Mouse (Mus musculus) midbrain, embryonic 12.5 days (tissue): ENCODE results near the gene Csrp1. TPM values are rescaled to one million over a fixed set of nuclear protein-coding genes. Genes with fewer than 3 reads are reported as not detected.

Source experiments
- ATAC-seq: fragments of 200-750 bp; cut with Nextera tagmentation; 2 replicates; pipeline ENCODE4 v1.8.0; 2017; ENCODE audit warnings: low read depth, moderate TSS enrichment, moderate library complexity; ENCODE audit not compliant: low FRiP score
- H3K27ac ChIP-seq: fragments of 300-500 bp; sonication (generic); replicated peaks from 2 replicates; pipeline ENCODE4 v1.5.1; 2016; ENCODE audit warnings: mild to moderate bottlenecking
- H3K27me3 ChIP-seq: fragments of 300-500 bp; sonication (generic); 2 replicates; pipeline ENCODE4 v1.6.1; 2016; ENCODE audit warnings: mild to moderate bottlenecking
- H3K36me3 ChIP-seq: fragments of 300-500 bp; sonication (generic); 2 replicates; pipeline ENCODE4 v1.6.1; 2016
- H3K4me1 ChIP-seq: fragments of 300-500 bp; sonication (generic); 2 replicates; pipeline ENCODE4 v1.6.1; 2016
- H3K4me2 ChIP-seq: fragments of 300-500 bp; sonication (generic); replicated peaks from 2 replicates; pipeline ENCODE4 v1.6.1; 2016; ENCODE audit warnings: mild to moderate bottlenecking, moderate library complexity
- H3K4me3 ChIP-seq: fragments of 300-500 bp; sonication (generic); 2 replicates; pipeline ENCODE4 v1.5.1; 2016; ENCODE audit warnings: mild to moderate bottlenecking
- H3K9ac ChIP-seq: fragments of 300-500 bp; sonication (generic); replicated peaks from 2 replicates; pipeline ENCODE4 v1.6.1; 2016; ENCODE audit warnings: mild to moderate bottlenecking, moderate library complexity
- H3K9me3 ChIP-seq: fragments of 300-500 bp; sonication (generic); 2 replicates; pipeline ENCODE4 v1.6.1; 2016; ENCODE audit warnings: mild to moderate bottlenecking
- WGBS: fragments of 180-500 bp; shearing (Covaris S2); methylation state at CpG from one replicate; pipeline ENCODE4 v1.1.7; 2016; 5-methylcytosine and 5-hydroxymethylcytosine counted together
- polyA plus RNA-seq: library from polyadenylated mRNA; unstranded; fragments of >200 nt; fragmentation: Nextera tagmentation; extraction: Ambion mirVana; gene quantifications from 2 replicates; pipeline ENCODE4 v1.2.1, GENCODE M21; 2016

Gene Csrp1
- polyA plus RNA-seq, 1 experiment from 2014 or later = 41.0 TPM

GRCm38 (mm10) chr1:135765645-135766591 lies 46.1 kb downstream of the Csrp1 start, which contains the start of gene Phlda3:
TSS of gene Phlda3 (plus strand) at chr1:135766119.
- peak; percentile 88 for ATAC-seq
- Histone ChIP-seq H3K4me2 (peak within 1 kb of the TSS; percentile 96), H3K9me3 (no peaks in the 10 kb centered on the region), H3K4me3 (peak within 1 kb of the TSS; percentile 60), H3K36me3 (0 out of 2 replicates have a peak, but pooled peaks cover 2% of the 10 kb centered on the region), H3K27me3 (peaks cover 31% of the 10 kb centered on the region), H3K4me1 (peaks cover 24% of the 10 kb centered on the region), H3K9ac (peak within 1 kb of the TSS; percentile 76), H3K27ac (peak within 1 kb of the TSS; percentile 70)
- WGBS = 1% methylated on average over 81 of the region's 90 CpGs

GRCm38 (mm10) chr1:135766592-135767306 lies 46.9 kb downstream of the Csrp1 start:
- H3K4me3 ChIP-seq = peak overlapping the region; percentile 60
- peaks cover 31% of the 10 kb centered on the region for H3K27me3 ChIP-seq
- ATAC-seq = peak; percentile 21
- no peaks in the 10 kb centered on the region for H3K9me3 ChIP-seq
- peaks cover 24% of the 10 kb centered on the region for H3K4me1 ChIP-seq
- 0 out of 2 replicates have a peak, but pooled peaks cover 2% of the 10 kb centered on the region for H3K36me3 ChIP-seq
- H3K4me2 ChIP-seq = peak overlapping the region; percentile 96
- H3K9ac ChIP-seq = peak overlapping the region; percentile 76
- WGBS = 29% methylated on average over 30 of the region's 30 CpGs
- peak overlapping the region; percentile 70; the same call in 1 of the 2 replicates for H3K27ac ChIP-seq

- WGBS = 82% methylated on average over 4 of the region's 4 CpGs
Measured at GRCm38 (mm10) chr1:135767324-135767890, 47.5 kb downstream of the Csrp1 start.

GRCm38 (mm10) chr1:135768400-135768799 lies 48.5 kb downstream of the Csrp1 start:
- WGBS = 100% methylated on average over 2 of the region's 2 CpGs
- Histone ChIP-seq H3K9me3 (no peaks in the 10 kb centered on the region), H3K4me3 (no peak overlapping the region), H3K9ac (no peak overlapping the region), H3K4me2 (no peak overlapping the region), H3K27ac (no peak overlapping the region), H3K27me3 (peaks cover 31% of the 10 kb centered on the region), H3K36me3 (0 out of 2 replicates have a peak, but pooled peaks cover 2% of the 10 kb centered on the region), H3K4me1 (peaks cover 24% of the 10 kb centered on the region)
- ATAC-seq = no peak

More at GRCm38 (mm10) chr1:135767324-135767890, 47.5 kb downstream of the Csrp1 start:
- Histone ChIP-seq H3K4me2 (peak overlapping the region; percentile 96), H3K27me3 (peaks cover 31% of the 10 kb centered on the region), H3K9ac (no peak overlapping the region), H3K9me3 (no peaks in the 10 kb centered on the region), H3K4me1 (peaks cover 24% of the 10 kb centered on the region), H3K27ac (no peak overlapping the region), H3K4me3 (peak overlapping the region; percentile 60; the same call in 1 of the 2 replicates), H3K36me3 (0 out of 2 replicates have a peak, but pooled peaks cover 2% of the 10 kb centered on the region)
- no peak for ATAC-seq

GRCm38 (mm10) chr1:135770237-135770636 lies 50.4 kb downstream of the Csrp1 start:
- peaks cover 24% of the 10 kb centered on the region for H3K4me1 ChIP-seq
- WGBS = 65% methylated on average over 7 of the region's 7 CpGs
- ATAC-seq = no peak
- no peak overlapping the region for H3K9ac ChIP-seq
- H3K4me2 ChIP-seq = no peak overlapping the region
- peaks cover 22% of the 10 kb centered on the region for H3K27me3 ChIP-seq
- 0 out of 2 replicates have a peak, but pooled peaks cover 2% of the 10 kb centered on the region for H3K36me3 ChIP-seq
- no peaks in the 10 kb centered on the region for H3K9me3 ChIP-seq
- H3K27ac ChIP-seq = no peak overlapping the region
- no peak overlapping the region for H3K4me3 ChIP-seq

GRCm38 (mm10) chr1:135770896-135771572 lies 51.2 kb downstream of the Csrp1 start:
- Histone ChIP-seq H3K27me3 (peaks cover 15% of the 10 kb centered on the region), H3K4me3 (no peak overlapping the region), H3K9me3 (no peaks in the 10 kb centered on the region), H3K36me3 (0 out of 2 replicates have a peak, but pooled peaks cover 2% of the 10 kb centered on the region), H3K4me1 (peaks cover 17% of the 10 kb centered on the region), H3K4me2 (no peak overlapping the region), H3K27ac (no peak overlapping the region), H3K9ac (no peak overlapping the region)
- no peak for ATAC-seq
- 73% methylated on average over 12 of the region's 12 CpGs for WGBS

- H3K4me3 ChIP-seq = no peak overlapping the region
- H3K36me3 ChIP-seq = 0 out of 2 replicates have a peak, but pooled peaks cover 2% of the 10 kb centered on the region
- no peak overlapping the region for H3K9ac ChIP-seq
- no peak overlapping the region for H3K4me2 ChIP-seq
- H3K27ac ChIP-seq = no peak overlapping the region
- no peaks in the 10 kb centered on the region for H3K9me3 ChIP-seq
- H3K4me1 ChIP-seq = peaks cover 13% of the 10 kb centered on the region
- H3K27me3 ChIP-seq = peaks cover 15% of the 10 kb centered on the region
- WGBS = 76% methylated on average over 8 of the region's 8 CpGs
- no peak for ATAC-seq
Measured at GRCm38 (mm10) chr1:135771573-135771970, 51.7 kb downstream of the Csrp1 start.

- Histone ChIP-seq H3K27ac (no peak overlapping the region), H3K4me2 (no peak overlapping the region), H3K9ac (no peak overlapping the region), H3K9me3 (no peaks in the 10 kb centered on the region), H3K27me3 (peaks cover 15% of the 10 kb centered on the region), H3K36me3 (no peaks in the 10 kb centered on the region), H3K4me1 (peaks cover 12% of the 10 kb centered on the region), H3K4me3 (no peak overlapping the region)
- no peak for ATAC-seq
Measured at GRCm38 (mm10) chr1:135776596-135776995, 56.7 kb downstream of the Csrp1 start.

- 100% methylated on average over 1 of the region's 1 CpGs for WGBS
- no peaks in the 10 kb centered on the region for H3K9me3 ChIP-seq
- ATAC-seq = no peak
- no peak overlapping the region for H3K4me2 ChIP-seq
- H3K4me3 ChIP-seq = no peak overlapping the region
- no peak overlapping the region for H3K27ac ChIP-seq
- H3K36me3 ChIP-seq = no peaks in the 10 kb centered on the region
- peaks cover 15% of the 10 kb centered on the region for H3K27me3 ChIP-seq
- no peak overlapping the region for H3K9ac ChIP-seq
- peaks cover 12% of the 10 kb centered on the region for H3K4me1 ChIP-seq
Measured at GRCm38 (mm10) chr1:135777046-135777445, 57.2 kb downstream of the Csrp1 start.

- H3K9ac ChIP-seq = 0 out of 2 replicates have a peak within 1 kb of the TSS, but pooled peaks have one; percentile 24
- H3K4me2 ChIP-seq = no peak within 1 kb of the TSS
Measured at GRCm38 (mm10) chr1:135778780-135779535, 59.1 kb downstream of the Csrp1 start, which contains the start of gene Tnni1. TSS of gene Tnni1 (plus strand) at chr1:135779434.

More at GRCm38 (mm10) chr1:135778780-135779535, 59.1 kb downstream of the Csrp1 start, which contains the start of gene Tnni1:
- peaks cover 12% of the 10 kb centered on the region for H3K4me1 ChIP-seq
- WGBS = 33% methylated on average over 22 of the region's 22 CpGs
- peak; percentile 64; the same call in 1 of the 2 replicates for ATAC-seq
- H3K4me3 ChIP-seq = no peak within 1 kb of the TSS
- H3K27ac ChIP-seq = no peak within 1 kb of the TSS
- H3K9me3 ChIP-seq = no peaks in the 10 kb centered on the region
- H3K36me3 ChIP-seq = no peaks in the 10 kb centered on the region
- peaks cover 15% of the 10 kb centered on the region for H3K27me3 ChIP-seq
